Mouse (Mus musculus) bone marrow macrophage, adult 2 months (primary cell): ENCODE data around the gene Crhr2.

Source experiments
- CTCF ChIP-seq: IDR thresholded peaks from 2 replicates; pipeline ENCODE4 v1.5.1; 2012; ENCODE audit warnings: low read depth, mild to moderate bottlenecking, low read length, moderate library complexity
- POLR2A ChIP-seq: IDR thresholded peaks from 2 replicates; pipeline ENCODE4 v1.6.1; 2012; ENCODE audit warnings: mild to moderate bottlenecking, low read depth, low read length, borderline replicate concordance

DNA sequence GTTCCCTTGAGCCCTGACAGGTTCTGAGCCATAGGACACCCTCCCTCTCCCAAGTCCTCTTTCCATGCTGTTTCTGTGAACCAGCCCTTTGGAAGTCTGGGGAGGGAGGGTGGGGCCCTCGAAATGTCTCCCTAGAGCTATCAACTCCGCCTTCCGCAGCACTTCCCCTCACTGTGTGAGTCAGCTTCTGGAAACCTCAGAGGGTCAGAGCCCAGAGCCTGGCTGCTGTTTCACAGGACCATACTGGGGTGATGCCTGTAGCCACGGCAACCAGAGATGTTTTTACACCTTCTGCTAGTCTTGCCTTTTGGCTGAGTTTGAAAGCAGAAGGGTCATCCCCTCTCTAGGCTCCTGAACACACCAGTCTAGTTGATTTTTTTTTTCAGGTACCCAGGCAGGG is 9.8 kb downstream of the Crhr2 start:
- no peak for TF ChIP-seq POLR2A
- TF ChIP-seq CTCF: no peak
